Mouse (Mus musculus) 3134 (cell line): Measurements from ENCODE around the gene Cpa2.

Source experiments
- DNase-seq: peaks from one replicate; pipeline ENCODE4 v3.0.0-alpha.2; 2011; ENCODE audit warnings: low spot score; ENCODE audit not compliant: insufficient read length; ENCODE audit errors: extremely low read depth

Gene Cpa2

GRCm38 (mm10) chr6:30541009-30541799, at the start of gene Cpa2:
Gene Cpa2 (plus strand): TSS chr6:30541582.
- DNase-seq, result no peak

GRCm38 (mm10) chr6:30499049-30499448, 42.3 kb upstream of the Cpa2 start:
- no peak for DNase-seq

GRCm38 (mm10) chr6:30508824-30509223, 32.6 kb upstream of the Cpa2 start:
- no peak for DNase-seq

- peak; percentile 97 for DNase-seq
Measured at GRCm38 (mm10) chr6:30509265-30510239, 31.8 kb upstream of the Cpa2 start, which contains the start of the genes Tmem209 and Ssmem1. Gene Tmem209 (minus strand): TSS chr6:30509783. Gene Ssmem1 (plus strand): TSS chr6:30509849.

- peak; percentile 11 for DNase-seq
Measured at GRCm38 (mm10) chr6:30510291-30510690, 31.1 kb upstream of the Cpa2 start.

- DNase-seq, result no peak
Measured at GRCm38 (mm10) chr6:30514242-30514641, 27.1 kb upstream of the Cpa2 start.

- no peak for DNase-seq
Measured at GRCm38 (mm10) chr6:30520400-30520799, 21.0 kb upstream of the Cpa2 start.

- DNase-seq, result no peak
Measured at GRCm38 (mm10) chr6:30525456-30526332, 15.7 kb upstream of the Cpa2 start.

GRCm38 (mm10) chr6:30526586-30527515, 14.5 kb upstream of the Cpa2 start:
- no peak for DNase-seq

- no peak for DNase-seq
Measured at GRCm38 (mm10) chr6:30528800-30529199, 12.6 kb upstream of the Cpa2 start.

- no peak for DNase-seq
Measured at GRCm38 (mm10) chr6:30535340-30535739, 6.0 kb upstream of the Cpa2 start.

GRCm38 (mm10) chr6:30538240-30538639, 3.1 kb upstream of the Cpa2 start:
- DNase-seq, result no peak

GRCm38 (mm10) chr6:30538800-30539199, 2.6 kb upstream of the Cpa2 start:
- DNase-seq, result no peak

- no peak for DNase-seq
Measured at GRCm38 (mm10) chr6:30542277-30542676, 895 bp downstream of the Cpa2 start.

- no peak for DNase-seq
Measured at GRCm38 (mm10) chr6:30543077-30543476, 1.7 kb downstream of the Cpa2 start.

- no peak for DNase-seq
Measured at GRCm38 (mm10) chr6:30543851-30544250, 2.5 kb downstream of the Cpa2 start.

GRCm38 (mm10) chr6:30545689-30546088, 4.3 kb downstream of the Cpa2 start:
- DNase-seq, result no peak

- no peak for DNase-seq
Measured at GRCm38 (mm10) chr6:30546571-30547273, 5.3 kb downstream of the Cpa2 start.

GRCm38 (mm10) chr6:30547274-30547645, 5.9 kb downstream of the Cpa2 start:
- no peak for DNase-seq
